Mouse (Mus musculus) intestine, embryonic 16.5 days (tissue): ENCODE results near the gene Gabrd. TPM values are rescaled to one million over a fixed set of nuclear protein-coding genes. Genes with fewer than 3 reads are reported as not detected.

ENCODE experiments used
- polyA plus RNA-seq: library from polyadenylated mRNA; unstranded; fragments of >200 nt; fragmentation: Nextera tagmentation; extraction: Ambion mirVana; gene quantifications from 2 replicates; pipeline ENCODE4 v1.2.1, GENCODE M21; 2015

Gene Gabrd
- polyA plus RNA-seq, 1 experiment from 2014 or later, result 0.15 TPM

Other genes with a start within 250 kb of the Gabrd start
- 11.4 and 11.7 TPM in 2 replicates for gene Ski, start 175.5 kb downstream of the Gabrd start, polyA plus RNA-seq
- gene Faap20, start 148.3 kb downstream of the Gabrd start, polyA plus RNA-seq, result 60.3 and 70.4 TPM in 2 replicates
- gene Prkcz, start 36.8 kb downstream of the Gabrd start, polyA plus RNA-seq, result 32.8 and 38.7 TPM in 2 replicates
- gene Cfap74, start 11.1 kb upstream of the Gabrd start, polyA plus RNA-seq, result 1.4 and 1.5 TPM in 2 replicates
- gene Tmem52, start 71.0 kb upstream of the Gabrd start, polyA plus RNA-seq, result 4.3 and 7.3 TPM in 2 replicates
- gene Gnb1, start 93.2 kb upstream of the Gabrd start, polyA plus RNA-seq, result 300 and 376 TPM in 2 replicates
- 97.3 and 98.2 TPM in 2 replicates for gene Nadk, start 164.3 kb upstream of the Gabrd start, polyA plus RNA-seq
- 6.2 and 7.1 TPM in 2 replicates for gene Slc35e2, start 203.3 kb upstream of the Gabrd start, polyA plus RNA-seq
- 48.4 and 49.8 TPM in 2 replicates for gene Cdk11b, start 226.7 kb upstream of the Gabrd start, polyA plus RNA-seq
- not detected in 2 replicates for gene Gm10563, start 247.3 kb upstream of the Gabrd start, polyA plus RNA-seq